Mouse (Mus musculus) thymus, postnatal 25 days (tissue): ENCODE results near the gene Gm12117.

ENCODE experiments used
- DNase-seq: peaks from one replicate; pipeline ENCODE4 v3.0.0; 2022

The Gm12117 gene

GRCm38 (mm10) chr11:33276637-33277036, at the start of gene Gm12117:
Gm12117 (minus strand) TSS chr11:33276737.
- no peak for DNase-seq

GRCm38 (mm10) chr11:33319006-33319611, 42.6 kb upstream of the Gm12117 start:
- DNase-seq, result no peak

GRCm38 (mm10) chr11:33309566-33309965, 33.0 kb upstream of the Gm12117 start:
- no peak for DNase-seq

GRCm38 (mm10) chr11:33300859-33301258, 24.3 kb upstream of the Gm12117 start:
- no peak for DNase-seq

GRCm38 (mm10) chr11:33299371-33299770, 22.8 kb upstream of the Gm12117 start:
- no peak for DNase-seq

- DNase-seq, result no peak
These were observed 20.6 kb upstream of the Gm12117 start for GRCm38 (mm10) chr11:33297121-33297520.

GRCm38 (mm10) chr11:33295422-33295821, 18.9 kb upstream of the Gm12117 start:
- DNase-seq, result no peak

- no peak for DNase-seq
These were observed 17.5 kb upstream of the Gm12117 start for GRCm38 (mm10) chr11:33294063-33294462.

GRCm38 (mm10) chr11:33278571-33278970, 2.0 kb upstream of the Gm12117 start:
- no peak for DNase-seq

- no peak for DNase-seq
These were observed 1.7 kb downstream of the Gm12117 start for GRCm38 (mm10) chr11:33274816-33275215.

GRCm38 (mm10) chr11:33274294-33274693, 2.2 kb downstream of the Gm12117 start:
- no peak for DNase-seq

GRCm38 (mm10) chr11:33240295-33240694, 36.2 kb downstream of the Gm12117 start:
- no peak for DNase-seq

- DNase-seq, result no peak
These were observed 42.4 kb downstream of the Gm12117 start for GRCm38 (mm10) chr11:33234134-33234533.

GRCm38 (mm10) chr11:33232056-33232455, 44.5 kb downstream of the Gm12117 start:
- DNase-seq, result no peak

GRCm38 (mm10) chr11:33228186-33228585, 48.4 kb downstream of the Gm12117 start:
- no peak for DNase-seq

- DNase-seq, result no peak
These were observed 50.0 kb downstream of the Gm12117 start for GRCm38 (mm10) chr11:33226516-33226915.
